Mouse (Mus musculus): ENCODE measurements around the gene Scp2. TPM values are rescaled to one million over a fixed set of nuclear protein-coding genes. Genes with fewer than 3 reads are reported as not detected.

Gene Scp2
- polyA plus RNA-seq, 1 experiment from 2014 or later, result 207 TPM

- Histone ChIP-seq H3K4me3 (ENCODE audit: control insufficient read depth in 1 of 2, insufficient read depth in 1 of 2, low read depth in 1 of 2, low read length in 2 of 2) (peak overlapping the region; percentile 58 to 69), H3K9me3 (ENCODE audit: control insufficient read depth, low read length) (no peaks in the 10 kb centered on the region), H3K4me2 (ENCODE audit: low read length) (peak overlapping the region; percentile 82), H3K36me3 (ENCODE audit: control insufficient read depth, insufficient read depth, low read length) (peaks cover 27% of the 10 kb centered on the region), H3K27ac (replicated peaks in 1 of 2; ENCODE audit: control insufficient read depth in 1 of 2, insufficient read depth in 1 of 2, low read depth in 2 of 2, low read length in 2 of 2) (peak overlapping the region; percentile 56 to 61; a peak in 3 of 4 replicates), H3K27me3 (ENCODE audit: control insufficient read depth, insufficient read depth, low read length) (no peaks in the 10 kb centered on the region), H3K4me1 (ENCODE audit: control insufficient read depth in 2 of 2, insufficient read depth in 2 of 2, low read length in 2 of 2) (peaks cover 1 to 11% of the 10 kb centered on the region in 2 experiments; a peak in 2 of 4 replicates), H3K9ac (ENCODE audit: low read length) (peak overlapping the region; percentile 80)
- WGBS, result 64% methylated on average over 4 of the region's 4 CpGs
- ATAC-seq (ENCODE audit: insufficient number of reproducible peaks, insufficient read depth, low FRiP score, low read depth), result no peak
Observed at GRCm38 (mm10) chr4:108070286-108070685, 74.5 kb downstream of the Scp2 start.

DNA sequence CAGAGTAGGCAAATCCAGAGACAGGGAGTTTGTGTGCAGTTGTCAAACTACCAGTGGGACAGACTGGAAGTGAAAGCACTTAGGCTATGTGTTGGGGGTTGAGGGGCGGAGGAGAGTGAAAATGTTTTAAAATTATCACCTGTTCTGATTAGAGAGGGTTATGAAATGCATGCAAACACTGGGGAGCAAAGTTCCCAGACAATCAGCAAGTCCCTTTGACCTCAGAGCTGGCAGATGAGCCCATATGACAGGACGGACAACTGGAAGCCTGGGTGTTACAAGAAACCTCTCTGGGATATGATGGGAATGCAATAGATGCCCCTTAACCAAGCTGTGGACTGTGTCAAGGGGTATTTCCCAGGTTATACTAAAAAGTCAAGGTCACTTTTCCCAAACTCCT is 76.7 kb downstream of the Scp2 start:
- H3K27me3 ChIP-seq (ENCODE audit: control insufficient read depth, insufficient read depth, low read length), result no peaks in the 10 kb centered on the region
- H3K4me1 ChIP-seq (ENCODE audit: control insufficient read depth in 2 of 2, insufficient read depth in 2 of 2, low read length in 2 of 2), result peaks cover 3 to 14% of the 10 kb centered on the region in 2 experiments; a peak in 2 of 4 replicates
- no peak overlapping the region for H3K27ac ChIP-seq (replicated peaks in 1 of 2; ENCODE audit: control insufficient read depth in 1 of 2, insufficient read depth in 1 of 2, low read depth in 2 of 2, low read length in 2 of 2)
- peaks cover 42% of the 10 kb centered on the region for H3K36me3 ChIP-seq (ENCODE audit: control insufficient read depth, insufficient read depth, low read length)
- no peak for ATAC-seq (ENCODE audit: insufficient number of reproducible peaks, insufficient read depth, low FRiP score, low read depth)
- H3K4me2 ChIP-seq (ENCODE audit: low read length), result no peak overlapping the region
- 89% methylated on average over 2 of the region's 2 CpGs for WGBS
- no peak overlapping the region for H3K4me3 ChIP-seq (ENCODE audit: control insufficient read depth in 1 of 2, insufficient read depth in 1 of 2, low read depth in 1 of 2, low read length in 2 of 2)
- no peaks in the 10 kb centered on the region for H3K9me3 ChIP-seq (ENCODE audit: control insufficient read depth, low read length)
- H3K9ac ChIP-seq (ENCODE audit: low read length), result no peak overlapping the region

GRCm38 (mm10) chr4:108067261-108067660 is 77.5 kb downstream of the Scp2 start:
- Histone ChIP-seq H3K27ac (replicated peaks in 1 of 2; ENCODE audit: control insufficient read depth in 1 of 2, insufficient read depth in 1 of 2, low read depth in 2 of 2, low read length in 2 of 2) (no peak overlapping the region), H3K4me1 (ENCODE audit: control insufficient read depth in 2 of 2, insufficient read depth in 2 of 2, low read length in 2 of 2) (peaks cover 3 to 14% of the 10 kb centered on the region in 2 experiments; a peak in 2 of 4 replicates), H3K9me3 (ENCODE audit: control insufficient read depth, low read length) (no peaks in the 10 kb centered on the region), H3K4me2 (ENCODE audit: low read length) (no peak overlapping the region), H3K9ac (ENCODE audit: low read length) (no peak overlapping the region), H3K27me3 (ENCODE audit: control insufficient read depth, insufficient read depth, low read length) (no peaks in the 10 kb centered on the region), H3K36me3 (ENCODE audit: control insufficient read depth, insufficient read depth, low read length) (peaks cover 50% of the 10 kb centered on the region), H3K4me3 (ENCODE audit: control insufficient read depth in 1 of 2, insufficient read depth in 1 of 2, low read depth in 1 of 2, low read length in 2 of 2) (no peak overlapping the region)
- 85% methylated on average over 7 of the region's 7 CpGs for WGBS
- ATAC-seq (ENCODE audit: insufficient number of reproducible peaks, insufficient read depth, low FRiP score, low read depth), result no peak

GRCm38 (mm10) chr4:108066569-108066968 is 78.2 kb downstream of the Scp2 start:
- Histone ChIP-seq H3K4me3 (ENCODE audit: control insufficient read depth in 1 of 2, insufficient read depth in 1 of 2, low read depth in 1 of 2, low read length in 2 of 2) (no peak overlapping the region), H3K9me3 (ENCODE audit: control insufficient read depth, low read length) (no peaks in the 10 kb centered on the region), H3K27me3 (ENCODE audit: control insufficient read depth, insufficient read depth, low read length) (no peaks in the 10 kb centered on the region), H3K4me2 (ENCODE audit: low read length) (no peak overlapping the region), H3K9ac (ENCODE audit: low read length) (no peak overlapping the region), H3K27ac (replicated peaks in 1 of 2; ENCODE audit: control insufficient read depth in 1 of 2, insufficient read depth in 1 of 2, low read depth in 2 of 2, low read length in 2 of 2) (no peak overlapping the region), H3K4me1 (ENCODE audit: control insufficient read depth in 2 of 2, insufficient read depth in 2 of 2, low read length in 2 of 2) (peaks cover 3 to 14% of the 10 kb centered on the region in 2 experiments; a peak in 2 of 4 replicates), H3K36me3 (ENCODE audit: control insufficient read depth, insufficient read depth, low read length) (peaks cover 54% of the 10 kb centered on the region)
- WGBS, result 80% methylated on average over 4 of the region's 4 CpGs
- ATAC-seq (ENCODE audit: insufficient number of reproducible peaks, insufficient read depth, low FRiP score, low read depth), result no peak

GRCm38 (mm10) chr4:108065176-108065844 is 79.5 kb downstream of the Scp2 start:
- peaks cover 63% of the 10 kb centered on the region for H3K36me3 ChIP-seq (ENCODE audit: control insufficient read depth, insufficient read depth, low read length)
- no peak overlapping the region for H3K27ac ChIP-seq (replicated peaks in 1 of 2; ENCODE audit: control insufficient read depth in 1 of 2, insufficient read depth in 1 of 2, low read depth in 2 of 2, low read length in 2 of 2)
- no peak overlapping the region for H3K4me2 ChIP-seq (ENCODE audit: low read length)
- WGBS, result 32% methylated on average over 2 of the region's 2 CpGs
- no peak for ATAC-seq (ENCODE audit: insufficient number of reproducible peaks, insufficient read depth, low FRiP score, low read depth)
- H3K9ac ChIP-seq (ENCODE audit: low read length), result no peak overlapping the region
- no peaks in the 10 kb centered on the region for H3K27me3 ChIP-seq (ENCODE audit: control insufficient read depth, insufficient read depth, low read length)
- H3K9me3 ChIP-seq (ENCODE audit: control insufficient read depth, low read length), result no peaks in the 10 kb centered on the region
- H3K4me1 ChIP-seq (ENCODE audit: control insufficient read depth in 2 of 2, insufficient read depth in 2 of 2, low read length in 2 of 2), result peaks cover 3 to 14% of the 10 kb centered on the region in 2 experiments; a peak in 2 of 4 replicates
- no peak overlapping the region for H3K4me3 ChIP-seq (ENCODE audit: control insufficient read depth in 1 of 2, insufficient read depth in 1 of 2, low read depth in 1 of 2, low read length in 2 of 2)

GRCm38 (mm10) chr4:108063616-108064015 is 81.2 kb downstream of the Scp2 start:
- Histone ChIP-seq H3K27me3 (ENCODE audit: control insufficient read depth, insufficient read depth, low read length) (no peaks in the 10 kb centered on the region), H3K36me3 (ENCODE audit: control insufficient read depth, insufficient read depth, low read length) (peaks cover 73% of the 10 kb centered on the region), H3K9me3 (ENCODE audit: control insufficient read depth, low read length) (no peaks in the 10 kb centered on the region), H3K4me2 (ENCODE audit: low read length) (no peak overlapping the region), H3K4me3 (ENCODE audit: control insufficient read depth in 1 of 2, insufficient read depth in 1 of 2, low read depth in 1 of 2, low read length in 2 of 2) (no peak overlapping the region), H3K4me1 (ENCODE audit: control insufficient read depth in 2 of 2, insufficient read depth in 2 of 2, low read length in 2 of 2) (peaks cover 4 to 6% of the 10 kb centered on the region in 2 experiments; a peak in 1 of 4 replicates), H3K9ac (ENCODE audit: low read length) (no peak overlapping the region), H3K27ac (replicated peaks in 1 of 2; ENCODE audit: control insufficient read depth in 1 of 2, insufficient read depth in 1 of 2, low read depth in 2 of 2, low read length in 2 of 2) (no peak overlapping the region)
- no peak for ATAC-seq (ENCODE audit: insufficient number of reproducible peaks, insufficient read depth, low FRiP score, low read depth)
- 78% methylated on average over 6 of the region's 6 CpGs for WGBS

DNA sequence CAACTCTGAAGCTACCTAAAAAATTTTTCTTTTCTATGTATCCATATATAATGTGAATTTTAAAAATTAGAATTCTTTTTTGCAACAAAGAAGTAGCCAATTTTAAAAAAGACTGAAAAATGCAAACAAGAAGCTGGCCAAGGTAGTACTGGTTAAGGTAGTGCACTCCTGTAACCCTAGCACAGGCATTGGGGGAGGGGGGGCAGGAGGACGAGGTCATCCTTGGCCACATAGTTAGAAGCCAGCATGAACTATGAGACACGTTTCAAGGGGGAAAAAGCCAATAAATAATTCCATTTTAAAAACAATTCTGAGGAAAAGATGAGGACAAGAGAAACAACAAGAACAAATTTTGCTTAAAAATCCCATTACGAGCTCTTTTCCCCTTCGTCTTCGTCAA is 82.3 kb downstream of the Scp2 start:
- peaks cover 67% of the 10 kb centered on the region for H3K36me3 ChIP-seq (ENCODE audit: control insufficient read depth, insufficient read depth, low read length)
- H3K9ac ChIP-seq (ENCODE audit: low read length), result no peak overlapping the region
- no peak for ATAC-seq (ENCODE audit: insufficient number of reproducible peaks, insufficient read depth, low FRiP score, low read depth)
- H3K27ac ChIP-seq (replicated peaks in 1 of 2; ENCODE audit: control insufficient read depth in 1 of 2, insufficient read depth in 1 of 2, low read depth in 2 of 2, low read length in 2 of 2), result no peak overlapping the region
- H3K27me3 ChIP-seq (ENCODE audit: control insufficient read depth, insufficient read depth, low read length), result no peaks in the 10 kb centered on the region
- H3K9me3 ChIP-seq (ENCODE audit: control insufficient read depth, low read length), result no peaks in the 10 kb centered on the region
- 94% methylated on average over 5 of the region's 5 CpGs for WGBS
- H3K4me1 ChIP-seq (ENCODE audit: control insufficient read depth in 2 of 2, insufficient read depth in 2 of 2, low read length in 2 of 2), result peaks cover 4 to 11% of the 10 kb centered on the region in 2 experiments; a peak in 1 of 4 replicates
- no peak overlapping the region for H3K4me2 ChIP-seq (ENCODE audit: low read length)
- no peak overlapping the region for H3K4me3 ChIP-seq (ENCODE audit: control insufficient read depth in 1 of 2, insufficient read depth in 1 of 2, low read depth in 1 of 2, low read length in 2 of 2)

DNA sequence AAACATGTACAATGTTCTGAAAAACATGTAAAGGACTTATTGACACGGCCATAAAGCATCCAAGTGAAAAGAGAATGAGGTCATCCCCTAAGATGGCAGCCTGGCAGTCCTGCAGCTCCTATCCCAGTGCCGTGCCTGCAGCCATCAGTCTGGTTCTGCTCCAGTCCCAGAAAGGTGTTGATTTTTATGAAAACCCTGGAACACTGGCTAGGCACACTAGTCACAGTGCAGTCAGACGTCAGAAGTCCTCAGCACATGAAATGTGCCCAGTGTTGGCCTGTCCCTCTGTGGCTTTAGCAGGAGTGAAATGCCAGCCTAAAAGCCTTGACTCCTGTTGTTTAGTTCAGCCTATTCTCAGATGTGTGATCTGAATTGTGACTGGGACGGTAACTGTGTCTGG is 84.0 kb downstream of the Scp2 start:
- 69% methylated on average over 4 of the region's 4 CpGs for WGBS
- no peak for ATAC-seq (ENCODE audit: insufficient number of reproducible peaks, insufficient read depth, low FRiP score, low read depth)
- peaks cover 54% of the 10 kb centered on the region for H3K36me3 ChIP-seq (ENCODE audit: control insufficient read depth, insufficient read depth, low read length)

More for the DNA sequence above, 84.0 kb downstream of the Scp2 start:
- H3K4me1 ChIP-seq (ENCODE audit: control insufficient read depth in 2 of 2, insufficient read depth in 2 of 2, low read length in 2 of 2), result peaks cover 4 to 11% of the 10 kb centered on the region in 2 experiments; a peak in 1 of 4 replicates
- H3K4me3 ChIP-seq (ENCODE audit: control insufficient read depth in 1 of 2, insufficient read depth in 1 of 2, low read depth in 1 of 2, low read length in 2 of 2), result no peak overlapping the region
- no peaks in the 10 kb centered on the region for H3K9me3 ChIP-seq (ENCODE audit: control insufficient read depth, low read length)
- H3K9ac ChIP-seq (ENCODE audit: low read length), result no peak overlapping the region
- H3K27me3 ChIP-seq (ENCODE audit: control insufficient read depth, insufficient read depth, low read length), result no peaks in the 10 kb centered on the region
- H3K27ac ChIP-seq (replicated peaks in 1 of 2; ENCODE audit: control insufficient read depth in 1 of 2, insufficient read depth in 1 of 2, low read depth in 2 of 2, low read length in 2 of 2), result no peak overlapping the region
- H3K4me2 ChIP-seq (ENCODE audit: low read length), result no peak overlapping the region

Measured in heart, embryonic 14.5 days (tissue).